Comparison of ENCODE assay signal across 8 mouse cellular contexts in the genomic region with DNA sequence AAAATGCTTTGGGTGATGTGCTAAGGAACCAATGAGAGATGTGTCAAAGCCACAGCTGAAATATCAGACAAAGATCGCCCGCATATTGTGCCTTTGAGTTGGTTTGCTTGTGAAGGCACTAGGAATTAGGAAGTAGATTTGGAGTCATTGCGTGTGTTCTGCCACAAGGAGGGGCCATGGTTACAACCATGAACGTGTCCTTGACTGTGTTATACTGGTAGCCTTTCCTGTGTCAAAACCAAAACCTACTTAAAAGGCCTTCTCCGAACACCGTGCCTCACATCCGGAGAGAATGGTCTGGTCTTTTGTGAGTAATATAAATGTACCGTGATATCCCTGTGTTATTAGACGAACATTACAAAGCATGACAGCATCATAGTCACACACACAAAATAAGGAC.
DNase-seq lines count a peak whose midpoint lies in the region; ATAC-seq lines count a peak whose summit lies in the region.

No protein-coding gene starts in this region.

- H3K36me3 ChIP-seq in midbrain, embryonic 10.5 days, result no peaks in the 10 kb centered on the region

- H3K4me3 ChIP-seq in midbrain, embryonic 10.5 days, result no peak overlapping the region

- ATAC-seq in megakaryocyte-erythroid progenitor cell, adult 5-6 weeks (replicated peaks; ENCODE audit: low FRiP score, low TSS enrichment, poor library complexity, severe bottlenecking), result no peak

- 66% methylated on average over 9 of the region's 9 CpGs for WGBS in midbrain, embryonic 10.5 days

- H3K9me3 ChIP-seq in midbrain, embryonic 10.5 days (replicated peaks), result no peaks in the 10 kb centered on the region

- peak; percentile 2 for DNase-seq in thymus, postnatal 0 days (ENCODE audit: low spot score)
- no peak for DNase-seq in thymus, postnatal 10 days (ENCODE audit: low spot score in 2 of 2)
- peak; percentile 83 to 84 for DNase-seq in cerebellum, postnatal 10 days
- DNase-seq in frontal cortex, postnatal 10 days (ENCODE audit: low spot score in 2 of 2), result peak; percentile 30 to 59
- DNase-seq in layer of hippocampus, adult 8-10 months (ENCODE audit: low spot score in 2 of 2), result peak; percentile 42 to 43
- DNase-seq in midbrain, embryonic 10.5 days (ENCODE audit: low spot score), result peak; percentile 37
- no peak for DNase-seq in gastrocnemius, postnatal 25 days

- 0 out of 2 replicates have a peak overlapping the region, but pooled peaks have one; percentile 42 for H3K27ac ChIP-seq in midbrain, embryonic 10.5 days (replicated peaks)

- peaks cover 30% of the 10 kb centered on the region for H3K4me1 ChIP-seq in midbrain, embryonic 10.5 days

- H3K27me3 ChIP-seq in midbrain, embryonic 10.5 days (ENCODE audit: low read depth, poor library complexity, severe bottlenecking), result 0 out of 2 replicates have a peak, but pooled peaks cover 6% of the 10 kb centered on the region

Comparison
In these comparisons a context has a peak if more than half of its experiments do, and no peak if none do; other contexts are left out.
1. DNase-seq: peak in thymus, postnatal 0 days (single experiment), cerebellum, postnatal 10 days (2 of 2), frontal cortex, postnatal 10 days (2 of 2), layer of hippocampus, adult 8-10 months (2 of 2) and midbrain, embryonic 10.5 days (single experiment); none in thymus, postnatal 10 days (0 of 2) and gastrocnemius, postnatal 25 days (single experiment).